Mouse (Mus musculus) urinary bladder, postnatal 25 days (tissue): ENCODE data around the gene Fermt3.
"Not testable (repeated sequence)": the region's sequence is repeated elsewhere in the genome, so short reads cannot be mapped to it uniquely, and the experiment has no call there.

Experiments
- DNase-seq: peaks from one replicate; pipeline ENCODE4 v3.0.0; 2022; ENCODE audit warnings: low spot score

Fermt3 gene

DNA sequence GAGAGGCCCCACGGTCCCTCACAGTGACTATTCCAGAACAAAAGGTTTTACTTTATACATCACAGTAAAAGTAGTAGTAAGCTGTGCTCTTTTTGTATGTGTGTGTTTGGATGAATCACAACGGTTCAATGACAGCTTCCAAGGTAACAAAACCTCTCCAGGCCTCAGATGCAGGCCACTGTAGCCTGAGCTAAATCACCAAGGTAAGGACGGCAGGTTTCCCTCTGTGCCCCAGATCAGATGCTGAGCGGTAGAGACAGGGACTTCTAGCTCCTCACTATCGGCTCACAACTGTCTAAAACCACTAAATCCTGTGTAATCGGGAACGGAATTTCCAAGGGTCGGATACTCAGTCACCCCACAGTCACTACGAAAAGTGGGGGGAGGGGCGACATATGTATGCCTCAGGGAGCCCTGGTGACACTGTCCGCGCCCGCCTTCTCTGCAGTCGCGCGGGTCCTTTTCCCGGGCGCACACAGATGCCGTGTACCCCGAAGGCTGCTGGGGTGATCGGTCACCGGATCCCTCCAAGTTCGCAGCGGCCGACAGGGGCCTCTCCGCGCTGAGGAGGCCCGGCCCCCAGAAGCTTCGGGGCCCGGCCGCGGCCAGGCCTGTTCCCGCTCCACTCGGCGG lies 19.9 kb upstream of the Fermt3 start:
- DNase-seq = peak; percentile 53

DNA sequence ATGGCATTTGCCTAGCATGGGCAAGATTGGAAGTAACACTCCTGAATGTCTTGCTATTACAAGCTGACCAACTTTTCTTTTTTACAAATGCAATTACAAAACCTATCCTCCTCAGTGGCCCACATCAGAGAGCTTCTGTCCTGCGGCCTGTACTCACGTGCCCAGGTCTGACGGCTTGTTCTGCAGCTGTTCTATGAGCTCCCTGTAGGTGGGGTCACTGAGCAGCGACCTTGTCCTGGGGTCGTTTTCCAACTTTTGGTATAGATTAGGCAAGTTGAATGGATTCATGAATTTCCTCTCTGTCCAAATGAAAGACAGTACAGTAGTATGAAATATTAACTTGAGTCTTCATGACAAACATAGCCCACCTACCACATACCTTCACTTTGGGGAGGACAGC lies 14.7 kb upstream of the Fermt3 start:
- no peak for DNase-seq

DNA sequence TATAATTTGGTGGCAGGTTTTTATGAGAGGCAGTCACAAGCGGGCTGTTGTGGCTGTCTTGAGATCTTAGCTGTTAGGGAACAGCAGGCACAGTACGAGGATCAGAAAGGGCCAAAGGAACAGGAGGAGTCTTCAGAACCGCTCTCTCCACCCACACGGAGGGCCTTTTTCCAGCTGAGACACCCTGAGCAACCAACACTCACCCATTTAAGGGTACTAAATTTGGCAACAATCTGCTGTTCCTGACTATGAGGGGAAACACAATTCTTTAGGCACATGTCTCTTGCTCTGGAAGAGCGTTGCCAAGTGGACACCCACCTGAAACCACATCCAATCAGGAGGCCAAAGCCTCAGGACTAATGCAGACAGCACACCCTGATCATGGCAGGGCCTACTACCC lies 10.3 kb upstream of the Fermt3 start:
- no peak for DNase-seq

DNA sequence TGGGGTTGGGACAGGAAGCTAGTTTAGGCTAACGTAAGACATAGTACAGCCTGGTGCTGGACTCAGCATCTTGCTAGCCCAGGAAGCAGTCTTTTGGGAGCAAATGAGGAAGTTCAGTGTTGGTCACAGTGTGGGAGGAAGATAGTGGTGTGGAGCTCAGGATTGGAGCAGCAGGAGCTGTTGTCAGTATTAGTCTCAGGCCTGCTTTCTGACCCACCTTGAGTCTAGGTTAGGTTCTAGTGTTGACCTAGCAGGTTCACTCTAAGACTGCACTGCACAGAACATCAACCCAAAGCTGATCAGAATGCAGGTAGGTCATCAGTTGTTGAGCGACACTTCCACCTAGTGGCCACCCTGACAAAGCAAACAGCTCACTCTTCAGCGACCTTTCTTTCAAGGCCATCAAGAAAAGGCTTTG lies 964 bp upstream of the Fermt3 start:
- DNase-seq = no peak

DNA sequence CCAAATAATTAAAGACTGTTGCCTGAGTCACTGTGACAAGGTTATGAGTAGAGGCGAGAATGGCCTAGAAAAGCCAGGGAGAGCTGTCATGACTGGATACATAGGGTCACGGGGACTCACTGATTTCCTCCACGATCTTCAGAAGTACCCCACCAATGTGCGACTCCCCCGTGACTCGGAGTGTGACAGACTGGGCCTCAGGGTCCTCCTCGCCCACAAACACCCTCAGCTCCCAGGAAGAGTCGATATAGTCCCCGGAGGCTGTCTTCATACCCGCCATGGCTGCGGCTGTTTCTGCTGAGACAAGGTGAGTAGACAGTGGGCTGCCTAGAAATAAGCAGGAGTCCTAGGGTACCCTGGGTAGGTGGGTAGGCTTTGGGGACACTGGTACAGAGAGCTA lies 723 bp downstream of the Fermt3 start:
- DNase-seq = no peak

DNA sequence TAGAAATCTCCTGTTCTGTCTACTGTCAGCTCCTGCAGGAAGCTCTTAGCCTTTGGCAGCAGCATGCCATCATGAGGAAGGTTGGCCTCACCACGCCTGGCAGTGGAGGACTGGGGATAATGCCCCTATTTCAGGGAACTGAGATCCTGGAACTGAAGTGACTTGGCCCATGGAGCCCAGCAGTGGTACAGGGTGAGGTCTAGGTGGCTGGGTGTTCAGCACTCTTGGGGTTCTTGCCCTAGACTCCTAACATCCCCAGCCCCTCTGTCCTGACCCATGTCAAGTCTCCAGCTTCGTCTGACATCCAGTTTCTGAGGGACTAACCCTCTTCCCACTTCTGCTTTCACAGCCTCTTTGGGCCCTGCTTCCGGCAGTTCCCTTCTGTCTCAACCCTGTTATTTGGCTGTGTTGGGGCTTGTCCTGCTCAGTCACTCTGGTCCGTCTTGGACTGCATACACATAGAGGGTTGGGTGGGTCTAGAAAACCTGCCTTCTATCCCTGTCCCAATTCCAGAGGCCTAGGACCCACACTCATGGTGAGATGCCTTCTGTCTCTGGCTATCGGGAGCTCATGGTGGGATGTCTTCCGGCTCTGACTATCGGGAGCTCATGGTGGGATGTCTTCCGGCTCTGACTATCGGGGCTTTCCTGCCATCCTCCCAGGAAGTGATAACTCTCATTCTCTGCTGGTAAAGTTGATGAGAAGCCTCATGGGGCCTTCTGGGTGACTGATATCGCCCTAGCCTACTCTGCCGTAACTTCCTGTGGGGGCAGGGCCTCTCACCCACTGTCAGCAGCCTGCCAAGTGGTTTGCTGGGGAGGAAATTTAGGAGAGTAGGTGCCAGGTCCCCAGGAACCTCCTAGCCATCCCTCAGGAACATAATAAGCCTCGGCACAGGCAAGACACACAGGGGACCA lies 1.5 kb downstream of the Fermt3 start:
- no peak for DNase-seq

DNA sequence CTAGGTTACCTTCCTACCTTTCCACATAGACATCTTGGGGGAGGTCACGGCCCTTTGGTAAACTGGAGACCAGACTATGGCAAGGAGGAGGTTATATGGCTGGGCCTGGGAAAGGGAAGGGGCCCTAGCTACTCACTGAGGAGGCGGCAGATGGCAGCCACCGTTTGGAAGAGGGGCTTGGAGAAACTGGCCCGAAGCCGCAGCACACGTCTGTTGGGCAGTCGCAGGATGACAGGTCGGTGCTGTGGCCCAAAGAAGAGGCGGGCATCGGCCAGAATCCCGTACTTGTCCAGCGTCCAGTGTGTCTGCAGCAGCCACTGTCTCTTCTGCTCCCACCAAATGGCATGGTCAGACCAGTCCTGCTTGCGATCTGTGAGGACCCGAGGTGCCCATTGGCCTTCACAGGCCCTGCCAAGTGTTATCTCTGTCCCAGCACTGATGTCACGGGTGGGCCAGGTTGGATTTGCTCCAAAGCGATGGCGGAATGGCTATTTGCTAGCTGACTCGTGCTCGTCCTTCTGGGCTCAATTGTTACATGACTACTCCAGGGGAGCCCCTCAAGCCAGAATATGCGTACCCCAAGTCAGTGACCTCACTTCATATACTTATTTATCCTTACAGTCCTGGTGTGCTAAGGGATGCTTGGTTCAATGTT lies 4.7 kb downstream of the Fermt3 start:
- DNase-seq = no peak

DNA sequence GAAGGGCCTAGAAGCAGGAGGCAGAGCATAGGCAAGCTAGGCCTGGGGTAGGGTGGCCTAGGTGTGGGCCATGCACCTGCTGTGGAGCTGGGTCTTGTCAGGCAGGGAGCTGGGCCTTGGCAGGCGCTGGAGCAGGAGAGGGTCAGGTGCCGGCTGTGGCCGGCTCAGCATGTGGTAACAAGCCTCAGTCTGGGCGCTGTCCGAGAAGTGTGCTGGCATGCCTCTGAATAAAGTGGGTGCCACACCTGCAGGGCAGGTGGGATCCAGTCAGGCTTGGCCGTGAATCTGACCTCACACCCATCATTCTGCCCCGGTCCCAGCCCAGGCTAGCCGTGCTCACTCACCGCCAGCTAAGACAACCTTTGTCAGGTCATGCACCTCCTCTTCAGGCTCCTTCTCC lies 5.3 kb downstream of the Fermt3 start:
- DNase-seq = peak; percentile 38

DNA sequence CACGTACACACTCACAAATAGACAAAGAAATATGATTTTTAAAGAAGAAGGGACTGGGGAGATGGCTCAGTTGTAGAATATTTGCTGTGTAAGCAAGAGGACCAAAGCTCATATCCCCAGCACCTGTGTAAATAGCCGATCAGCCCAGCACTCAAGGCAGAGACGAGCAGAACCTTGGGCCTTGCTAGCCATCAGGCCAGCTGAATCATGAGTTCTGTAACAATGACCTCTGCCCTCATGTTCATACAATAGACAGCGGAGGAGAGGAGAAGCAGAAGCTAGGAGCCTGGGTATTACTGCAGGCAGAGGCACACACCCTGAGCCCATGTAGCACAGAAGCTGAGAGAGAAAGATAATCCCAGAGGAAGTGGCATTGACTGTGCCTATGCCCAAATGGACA lies 6.8 kb downstream of the Fermt3 start:
- DNase-seq = no peak

DNA sequence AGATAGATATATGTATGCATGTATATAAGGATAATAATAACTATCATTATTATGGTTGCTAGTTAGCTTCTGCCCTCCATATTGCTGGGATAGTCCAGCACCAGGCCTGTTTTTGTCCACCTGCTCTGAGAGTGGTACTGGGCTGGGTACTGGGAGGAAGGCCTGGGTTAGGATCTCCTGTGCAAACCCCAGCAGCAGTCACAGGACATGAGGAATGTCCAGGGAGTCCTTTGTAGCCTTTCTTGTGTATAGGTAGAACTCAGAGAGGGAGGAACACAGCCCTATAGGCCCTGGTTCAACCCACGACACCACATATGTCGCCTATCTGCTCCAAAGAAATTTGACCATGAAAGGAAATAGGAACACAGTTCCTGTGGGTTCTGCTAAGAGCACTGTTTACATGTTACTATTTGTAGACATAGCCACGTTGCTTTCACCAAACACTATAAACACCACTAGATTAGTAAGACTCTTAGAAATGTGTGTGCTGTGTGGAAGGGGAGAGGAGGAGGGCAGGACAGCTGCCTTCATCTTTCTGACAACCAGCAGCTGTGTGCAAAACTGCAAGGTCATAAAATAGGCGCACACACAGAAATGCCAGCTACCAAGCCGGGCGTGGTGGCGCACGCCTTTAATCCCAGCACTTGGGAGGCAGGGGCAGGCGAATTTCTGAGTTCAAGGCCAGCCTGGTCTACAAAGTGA lies 12.2 kb downstream of the Fermt3 start:
- DNase-seq = no peak

DNA sequence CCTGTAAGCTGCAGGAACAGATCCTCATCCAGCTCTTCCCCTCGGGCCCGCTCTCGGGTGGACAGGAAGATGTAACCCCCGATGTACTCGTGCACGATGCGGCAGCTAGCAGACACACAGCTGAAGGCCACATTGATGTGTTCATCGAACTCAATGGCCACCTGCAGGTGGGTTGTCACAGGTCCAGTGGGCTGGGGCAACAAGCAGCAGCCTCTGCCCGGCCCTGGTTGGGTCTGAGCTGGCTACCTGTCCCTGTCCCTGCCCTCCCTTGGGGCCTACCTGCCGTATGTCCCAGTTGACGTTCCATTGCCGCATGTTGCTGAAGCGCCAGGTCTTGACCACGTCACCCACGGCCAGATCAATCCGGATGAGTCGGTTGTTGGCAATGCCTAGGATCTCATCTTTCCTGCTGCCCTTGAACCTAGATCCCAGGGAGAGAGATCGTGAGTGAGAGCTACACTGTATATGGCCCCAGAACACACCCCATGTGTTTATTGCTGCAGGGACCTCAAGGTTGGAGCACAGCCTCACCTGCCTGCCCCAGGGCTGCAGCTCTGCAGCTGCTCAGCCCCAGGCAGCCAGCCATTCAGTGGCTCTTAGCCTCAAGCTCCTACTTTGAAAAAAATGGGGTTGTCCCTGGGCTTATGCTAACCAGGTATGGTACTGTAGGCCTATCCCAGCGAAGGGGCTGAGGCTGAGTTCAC lies 19.8 kb downstream of the Fermt3 start:
- no peak for DNase-seq

DNA sequence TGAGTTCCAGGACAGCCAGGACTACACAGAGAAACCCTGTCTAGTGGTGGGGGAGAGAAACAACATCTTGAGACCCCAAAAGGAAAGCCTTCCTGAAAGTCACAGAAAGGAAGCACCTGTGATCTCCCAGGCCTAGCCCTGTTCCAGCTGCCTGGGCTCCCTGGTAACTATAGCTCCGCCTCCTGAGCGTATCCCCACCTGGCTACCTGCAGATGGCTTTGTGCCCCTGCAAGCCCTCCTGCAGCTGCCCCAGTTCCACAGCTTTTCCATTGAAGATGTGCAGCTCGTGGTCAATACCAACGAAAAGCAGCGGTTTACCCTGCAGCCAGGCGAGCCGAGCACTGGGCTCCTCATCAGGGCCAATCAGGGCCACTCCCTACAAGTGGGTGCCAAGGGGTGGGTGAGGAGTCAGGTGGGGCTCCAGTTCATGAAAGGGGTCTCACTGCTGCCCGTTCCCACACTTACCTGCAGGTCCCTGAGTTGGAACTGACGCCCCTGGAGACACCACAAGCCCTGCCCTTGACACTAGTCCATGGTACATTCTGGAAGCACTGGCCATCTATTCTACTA lies 21.5 kb downstream of the Fermt3 start:
- DNase-seq = no peak

DNA sequence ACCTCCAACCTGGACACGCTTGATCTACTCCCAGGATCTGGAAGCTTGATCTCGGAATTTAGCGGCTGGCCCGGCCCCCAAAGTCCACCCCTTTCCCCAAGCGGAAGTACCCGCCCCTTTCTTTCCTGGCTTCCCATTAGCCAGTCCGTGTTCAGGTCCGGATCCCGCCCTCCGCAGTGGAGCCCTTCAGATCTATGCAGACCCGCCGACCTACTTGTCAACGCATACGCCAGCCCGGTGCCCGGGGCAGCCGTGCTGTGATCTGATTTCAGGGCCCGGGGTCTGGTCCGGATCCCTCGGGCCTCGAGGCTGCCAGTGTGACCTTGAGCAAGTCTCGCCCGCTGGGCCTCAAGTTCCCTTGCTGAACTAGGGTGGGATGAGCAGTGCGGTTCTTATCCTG lies 23.3 kb downstream of the Fermt3 start, which contains the start of the genes Nudt22 and Trpt1:
TSS of gene Nudt22 (minus strand) at position 112 of the 400 bp plus-strand sequence.
TSS of gene Trpt1 (plus strand) at position 126 of the 400 bp plus-strand sequence.
- DNase-seq = peak; percentile 80

DNA sequence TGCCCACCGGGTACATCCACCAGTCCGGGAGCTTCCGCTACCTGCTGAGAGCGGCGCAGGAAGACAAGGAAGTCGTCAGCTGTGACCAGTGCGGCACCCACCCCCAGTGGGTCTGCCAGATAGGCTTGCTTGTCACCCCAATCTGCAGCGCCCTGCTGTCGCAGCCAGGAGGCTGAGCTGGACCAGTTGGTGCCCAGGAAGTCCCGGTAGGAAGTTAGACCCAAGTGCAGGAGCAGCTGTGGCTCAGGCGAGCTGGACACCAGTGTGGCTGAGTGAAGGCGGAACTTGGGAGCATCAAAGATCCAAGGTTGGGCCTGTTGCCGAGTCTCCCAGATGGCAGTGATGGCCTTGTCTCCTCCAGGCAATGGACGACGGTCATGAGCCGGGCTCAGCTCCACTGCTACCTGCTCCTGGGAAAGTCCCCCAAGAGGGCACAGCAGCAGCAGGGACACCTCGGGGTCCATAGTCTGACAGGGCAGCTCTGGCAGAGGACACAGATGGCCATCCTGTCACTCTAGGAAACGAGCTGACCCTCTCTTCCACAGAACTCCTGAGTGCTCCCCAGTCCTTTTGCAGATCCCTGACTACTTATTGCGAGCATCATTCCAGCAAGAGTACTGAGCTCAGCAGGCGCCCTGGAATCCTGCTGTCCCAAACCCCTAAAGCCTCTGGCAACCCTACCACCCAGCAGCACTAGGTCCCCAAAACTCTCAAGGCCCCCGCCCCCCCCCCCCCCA lies 23.8 kb downstream of the Fermt3 start:
- DNase-seq = no peak

DNA sequence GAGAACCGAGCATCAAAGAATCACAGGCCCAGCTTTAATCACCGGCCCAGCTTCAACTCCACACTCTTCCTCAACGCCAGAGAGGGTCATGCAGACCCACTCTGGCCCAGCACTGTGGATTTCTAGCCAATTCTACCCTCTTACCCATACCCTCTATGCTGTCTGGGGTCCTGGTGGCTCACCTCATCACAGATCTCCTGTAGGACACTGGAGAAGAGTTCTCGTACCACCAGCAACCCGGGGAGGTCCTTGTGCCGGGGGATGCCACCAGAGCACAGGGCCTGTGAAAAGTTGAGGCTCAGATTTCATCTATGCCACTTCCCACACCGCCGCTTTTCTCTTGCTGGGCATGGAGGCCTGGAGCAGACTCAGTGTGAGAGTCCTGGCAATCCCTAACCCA lies 24.8 kb downstream of the Fermt3 start:
- DNase-seq = no peak

DNA sequence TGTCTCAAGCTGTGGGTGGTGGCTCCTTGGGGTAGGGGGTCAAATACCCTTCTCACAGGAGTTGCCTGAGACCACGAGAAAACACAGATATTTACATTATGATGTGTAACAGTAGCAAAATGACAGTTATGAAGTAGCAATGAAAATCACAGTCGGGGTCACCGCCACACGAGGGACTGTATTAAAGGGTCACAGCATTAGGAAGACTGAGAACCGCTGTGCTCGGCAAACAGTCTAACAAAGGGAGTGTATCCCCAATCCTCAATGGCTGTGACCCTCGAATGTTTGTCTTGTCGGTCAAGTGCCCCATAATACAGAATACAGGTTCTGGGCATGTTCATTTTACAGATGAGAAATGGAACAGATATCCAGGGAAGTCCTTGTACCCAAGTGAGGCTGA lies 25.3 kb downstream of the Fermt3 start:
- DNase-seq = no peak

DNA sequence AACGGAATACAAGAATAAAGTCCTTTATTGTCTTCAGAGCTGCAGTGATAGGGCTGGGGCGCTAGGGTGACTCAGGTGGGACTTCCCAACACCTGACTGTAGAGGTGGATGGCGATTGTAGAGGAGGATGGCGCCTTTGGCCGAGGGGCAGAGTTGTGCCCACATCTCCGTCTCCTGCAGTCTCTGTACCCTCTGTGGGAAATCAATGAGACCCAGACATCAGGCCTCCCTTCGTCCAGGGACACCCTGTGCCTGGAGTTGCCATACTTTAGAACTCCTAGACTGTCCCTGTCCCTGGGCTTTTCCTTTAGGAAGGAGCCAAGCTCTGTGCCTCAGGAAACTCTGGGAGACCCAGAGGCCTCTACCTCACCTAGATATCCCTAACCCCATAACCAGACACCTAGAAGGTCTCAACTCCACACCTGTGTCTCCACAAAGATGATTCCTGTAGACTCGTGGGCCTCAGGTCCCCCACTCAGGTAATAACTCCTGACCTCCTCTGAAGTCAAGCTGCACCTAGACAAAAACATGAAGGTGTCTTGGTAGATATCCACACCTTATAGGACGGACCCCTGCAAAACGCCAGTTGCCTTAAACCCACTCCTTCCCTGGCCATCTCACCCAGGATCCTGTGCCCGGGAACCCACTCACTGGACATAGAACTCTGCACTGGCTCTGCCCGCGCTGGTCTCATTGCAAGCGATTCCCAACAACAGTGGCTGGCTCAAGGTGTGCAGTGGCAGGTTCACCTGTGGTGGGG lies 26.1 kb downstream of the Fermt3 start:
- no peak for DNase-seq

DNA sequence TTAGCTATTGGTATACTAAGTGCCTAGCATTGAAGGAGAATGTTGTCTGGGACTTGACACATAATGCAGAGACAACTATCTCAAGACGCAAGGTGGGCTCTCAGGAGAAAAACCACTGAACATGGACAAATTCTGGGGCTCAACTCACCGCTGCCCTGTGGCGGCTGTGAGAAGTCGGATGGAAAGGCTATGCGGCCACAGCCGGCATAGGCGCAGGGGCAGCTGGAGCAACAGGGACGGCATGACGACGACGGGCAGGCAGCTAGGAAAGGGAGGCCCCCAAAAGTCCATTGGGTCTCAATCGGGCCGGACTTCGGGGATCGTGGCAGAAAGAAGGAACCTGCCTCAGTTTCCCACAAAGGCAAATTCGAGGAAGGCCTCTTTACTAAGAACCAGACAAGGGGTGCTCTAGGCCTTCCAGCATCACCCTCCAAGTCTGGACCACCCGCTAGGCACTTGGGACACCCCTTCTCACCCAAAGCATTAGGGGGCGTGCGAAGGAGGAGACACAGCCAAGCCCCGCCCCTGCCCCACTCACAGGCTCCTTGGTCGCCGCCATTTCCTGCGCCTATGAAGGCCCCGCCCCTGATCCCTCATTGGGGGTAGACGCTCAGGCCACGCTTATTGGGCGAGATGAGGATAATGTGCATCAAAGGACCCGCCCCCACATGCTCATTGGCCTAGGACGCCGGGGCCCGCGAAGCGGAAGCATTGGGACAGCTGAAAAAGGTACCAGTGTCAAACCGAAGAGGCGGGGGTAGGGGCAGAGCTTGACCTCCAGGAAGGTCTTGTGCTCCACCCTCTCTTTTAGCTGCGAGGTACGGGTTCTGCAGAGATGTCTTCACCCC lies 27.0 kb downstream of the Fermt3 start, which contains the start of gene Dnajc4:
TSS of gene Dnajc4 (minus strand) at position 562 of the 848 bp plus-strand sequence.
- DNase-seq = peak; percentile 91

DNA sequence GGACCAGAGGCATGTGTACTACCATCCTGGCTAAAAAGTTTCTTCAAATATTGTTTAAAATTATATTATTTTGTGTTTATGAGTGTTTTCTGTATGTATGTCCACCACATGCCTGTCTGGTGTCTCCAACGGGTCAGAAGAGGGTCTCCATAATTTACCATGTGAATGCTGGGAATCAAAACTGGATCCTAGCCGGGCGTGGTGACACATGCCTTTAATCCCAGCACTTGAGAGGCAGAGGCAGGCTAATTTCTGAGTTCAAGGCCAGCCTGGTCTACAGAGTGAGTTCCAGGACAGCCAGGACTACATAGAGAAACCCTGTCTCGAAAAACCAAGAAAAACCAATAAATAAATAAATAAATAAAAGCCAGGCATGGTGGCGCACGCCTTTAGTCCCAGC lies 28.1 kb downstream of the Fermt3 start:
- DNase-seq = not testable (repeated sequence)
